Mouse (Mus musculus): Measurements from ENCODE around the gene Rab11fip5. TPM values are rescaled to one million over a fixed set of nuclear protein-coding genes. Genes with fewer than 3 reads are reported as not detected.
A peak's percentile ranks its signal among the peaks of the same experiment; 100 is the strongest.

Gene Rab11fip5
- polyA plus RNA-seq, 1 experiment from 2014 or later, result 7.1 TPM

DNA sequence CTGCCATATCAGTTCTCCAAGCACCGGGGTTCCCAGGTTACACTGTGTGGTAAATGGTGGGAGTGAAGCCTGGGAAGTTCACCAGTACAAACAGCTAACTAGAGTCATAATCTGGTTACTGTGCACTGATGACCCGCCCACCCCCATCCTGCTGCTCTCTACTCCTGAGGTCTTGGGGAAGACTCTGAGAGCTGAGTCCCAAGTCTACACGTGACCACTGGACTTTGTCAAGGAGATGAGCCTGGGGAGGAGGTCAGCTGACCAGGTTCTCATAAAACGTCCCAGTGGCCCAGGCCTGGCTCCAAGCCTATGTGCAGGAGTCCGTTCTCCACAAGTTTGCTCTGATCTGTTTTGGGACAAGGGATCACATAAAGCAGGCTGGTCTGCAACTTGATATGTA is 14.1 kb downstream of the Rab11fip5 start:
- H3K4me3 ChIP-seq, result no peak overlapping the region
- H3K9ac ChIP-seq, result no peak overlapping the region
- 85% methylated on average over 5 of the region's 5 CpGs for WGBS
- 0 out of 2 replicates have a peak, but pooled peaks cover 2% of the 10 kb centered on the region for H3K36me3 ChIP-seq (ENCODE audit: poor library complexity, severe bottlenecking)
- H3K27ac ChIP-seq, result no peak overlapping the region
- no peak overlapping the region for H3K4me2 ChIP-seq
- no peaks in the 10 kb centered on the region for H3K27me3 ChIP-seq
- no peaks in the 10 kb centered on the region for H3K9me3 ChIP-seq (replicated peaks)
- no peaks in the 10 kb centered on the region for H3K4me1 ChIP-seq
- no peak for ATAC-seq

- Histone ChIP-seq H3K27me3 (no peaks in the 10 kb centered on the region), H3K9ac (no peak overlapping the region), H3K4me2 (no peak overlapping the region), H3K27ac (no peak overlapping the region), H3K4me1 (no peaks in the 10 kb centered on the region), H3K36me3 (ENCODE audit: poor library complexity, severe bottlenecking) (no peaks in the 10 kb centered on the region), H3K9me3 (replicated peaks) (no peaks in the 10 kb centered on the region), H3K4me3 (no peak overlapping the region)
- 86% methylated on average over 1 of the region's 1 CpGs for WGBS
- ATAC-seq, result no peak
Measured at GRCm38 (mm10) chr6:85358877-85359276, 15.6 kb downstream of the Rab11fip5 start.

DNA sequence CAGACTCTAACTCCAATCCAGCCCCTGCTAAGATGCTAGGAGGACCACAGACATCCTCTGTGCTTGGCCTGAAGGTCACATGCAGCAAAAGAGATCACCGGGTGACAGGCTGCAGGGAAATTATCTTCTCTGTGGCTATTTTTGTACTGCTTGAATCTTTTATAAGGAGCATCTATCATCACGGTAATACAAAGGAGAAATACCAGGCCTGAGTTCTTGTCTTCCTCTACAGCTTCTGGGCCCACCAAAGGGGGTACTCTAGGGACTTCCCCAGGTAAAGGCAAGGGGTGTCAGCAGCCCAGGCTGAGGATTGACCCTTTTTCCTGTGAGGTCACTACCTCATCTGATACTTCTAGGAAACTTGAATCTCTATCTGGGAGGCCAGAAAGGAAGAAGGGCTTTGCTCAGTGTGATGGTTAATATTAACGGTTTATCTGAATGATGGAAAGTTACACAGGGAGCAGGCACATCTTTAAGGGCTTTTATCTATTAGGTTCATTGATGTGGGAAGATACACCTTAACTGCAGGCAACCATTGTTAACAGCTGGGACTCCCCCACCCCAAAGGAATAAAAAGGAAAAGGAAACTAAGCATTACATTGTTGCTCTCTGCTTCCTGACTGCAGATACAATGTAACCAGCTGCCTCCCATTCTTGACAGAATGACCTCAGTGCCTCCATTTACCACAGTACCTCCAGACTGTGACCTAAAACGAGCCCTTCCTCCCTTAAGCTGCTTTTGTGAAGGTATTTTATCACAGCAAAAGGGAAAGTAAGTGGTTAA is 17.6 kb downstream of the Rab11fip5 start:
- H3K9ac ChIP-seq, result no peak overlapping the region
- no peak overlapping the region for H3K4me2 ChIP-seq
- H3K36me3 ChIP-seq (ENCODE audit: poor library complexity, severe bottlenecking), result no peaks in the 10 kb centered on the region
- 57% methylated on average over 4 of the region's 4 CpGs for WGBS
- ATAC-seq, result no peak
- H3K27me3 ChIP-seq, result no peaks in the 10 kb centered on the region
- no peaks in the 10 kb centered on the region for H3K9me3 ChIP-seq (replicated peaks)
- H3K4me3 ChIP-seq, result no peak overlapping the region
- no peak overlapping the region for H3K27ac ChIP-seq
- no peaks in the 10 kb centered on the region for H3K4me1 ChIP-seq

DNA sequence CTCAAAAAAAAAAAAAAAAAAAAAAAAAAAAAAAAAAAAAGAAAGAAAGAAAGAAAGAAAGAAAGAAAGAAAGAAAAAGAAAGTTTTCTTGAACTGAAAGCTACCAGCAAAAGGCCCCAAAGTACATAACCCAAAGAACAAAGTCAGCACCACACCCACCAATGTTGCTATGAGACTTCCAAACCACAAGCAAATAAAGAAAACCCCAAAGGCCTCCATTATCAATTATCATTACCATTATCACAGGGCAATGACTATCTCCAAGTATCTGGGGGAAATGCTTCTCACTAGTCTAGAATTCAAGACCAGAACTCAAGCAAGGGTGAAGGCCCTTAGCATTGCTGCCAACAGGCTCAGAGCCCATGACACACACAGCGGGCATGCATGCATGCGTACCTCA is 18.7 kb downstream of the Rab11fip5 start:
- no peak for ATAC-seq
- no peak overlapping the region for H3K4me3 ChIP-seq
- no peak overlapping the region for H3K9ac ChIP-seq
- H3K9me3 ChIP-seq (replicated peaks), result no peaks in the 10 kb centered on the region
- WGBS, result 93% methylated on average over 2 of the region's 2 CpGs
- no peak overlapping the region for H3K27ac ChIP-seq
- no peaks in the 10 kb centered on the region for H3K36me3 ChIP-seq (ENCODE audit: poor library complexity, severe bottlenecking)
- no peaks in the 10 kb centered on the region for H3K4me1 ChIP-seq
- H3K27me3 ChIP-seq, result no peaks in the 10 kb centered on the region
- no peak overlapping the region for H3K4me2 ChIP-seq

DNA sequence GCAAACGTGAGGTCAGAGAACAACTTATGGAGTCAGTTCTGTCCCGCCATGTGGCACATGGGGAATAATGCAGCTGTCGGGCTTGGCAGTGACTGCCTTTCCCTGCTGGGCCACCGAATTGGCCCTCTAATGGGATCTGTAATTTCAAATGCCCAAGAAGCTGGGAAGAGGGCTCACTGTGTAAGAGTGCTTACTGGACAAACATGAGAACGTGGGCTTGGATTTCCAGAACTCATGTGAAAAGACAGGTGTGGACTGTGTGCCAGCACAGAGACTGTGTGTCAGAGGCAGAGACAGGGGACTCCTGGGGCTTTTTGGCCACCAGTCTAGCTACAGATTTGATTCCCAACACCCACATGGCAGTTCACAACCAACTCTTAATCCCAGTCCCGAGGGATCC is 19.7 kb downstream of the Rab11fip5 start:
- 64% methylated on average over 6 of the region's 6 CpGs for WGBS
- no peaks in the 10 kb centered on the region for H3K27me3 ChIP-seq
- H3K9ac ChIP-seq, result no peak overlapping the region
- no peak for ATAC-seq
- no peak overlapping the region for H3K4me2 ChIP-seq
- H3K27ac ChIP-seq, result no peak overlapping the region
- no peaks in the 10 kb centered on the region for H3K4me1 ChIP-seq
- no peak overlapping the region for H3K4me3 ChIP-seq
- no peaks in the 10 kb centered on the region for H3K36me3 ChIP-seq (ENCODE audit: poor library complexity, severe bottlenecking)
- no peaks in the 10 kb centered on the region for H3K9me3 ChIP-seq (replicated peaks)

DNA sequence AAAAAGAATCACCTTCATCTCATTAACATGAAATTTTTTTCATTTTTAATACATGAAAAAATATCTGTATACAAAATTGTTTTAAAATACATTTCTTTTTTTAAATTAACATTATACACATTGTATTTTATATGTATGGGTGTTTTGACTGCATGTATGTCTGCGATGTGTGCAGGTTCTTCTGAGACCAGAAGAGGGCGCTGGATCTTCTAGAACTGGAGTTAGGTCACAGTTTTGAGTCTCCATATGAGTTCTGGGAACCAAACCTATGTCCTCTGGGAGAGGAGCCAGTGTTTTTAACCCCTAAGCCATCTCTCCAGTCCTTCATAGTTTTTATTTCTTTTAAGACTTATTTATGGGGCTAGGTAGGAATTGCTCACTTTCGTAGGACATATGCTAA is 20.7 kb downstream of the Rab11fip5 start:
- no peaks in the 10 kb centered on the region for H3K36me3 ChIP-seq (ENCODE audit: poor library complexity, severe bottlenecking)
- 63% methylated on average over 3 of the region's 3 CpGs for WGBS
- H3K4me1 ChIP-seq, result no peaks in the 10 kb centered on the region
- H3K27me3 ChIP-seq, result no peaks in the 10 kb centered on the region
- H3K4me2 ChIP-seq, result no peak overlapping the region
- no peaks in the 10 kb centered on the region for H3K9me3 ChIP-seq (replicated peaks)
- ATAC-seq, result no peak
- no peak overlapping the region for H3K27ac ChIP-seq
- no peak overlapping the region for H3K4me3 ChIP-seq
- no peak overlapping the region for H3K9ac ChIP-seq

GRCm38 (mm10) chr6:85350157-85350556 is 24.3 kb downstream of the Rab11fip5 start:
- H3K4me3 ChIP-seq, result no peak overlapping the region
- 94% methylated on average over 1 of the region's 1 CpGs for WGBS
- no peaks in the 10 kb centered on the region for H3K4me1 ChIP-seq
- H3K9me3 ChIP-seq (replicated peaks), result no peaks in the 10 kb centered on the region
- H3K4me2 ChIP-seq, result no peak overlapping the region
- H3K9ac ChIP-seq, result no peak overlapping the region
- no peak overlapping the region for H3K27ac ChIP-seq
- ATAC-seq, result no peak
- H3K36me3 ChIP-seq (ENCODE audit: poor library complexity, severe bottlenecking), result peaks cover 15% of the 10 kb centered on the region; the same call in 1 of the 2 replicates
- H3K27me3 ChIP-seq, result no peaks in the 10 kb centered on the region

GRCm38 (mm10) chr6:85349246-85349645 is 25.2 kb downstream of the Rab11fip5 start:
- Histone ChIP-seq H3K9ac (no peak overlapping the region), H3K4me3 (no peak overlapping the region), H3K9me3 (replicated peaks) (no peaks in the 10 kb centered on the region), H3K27ac (no peak overlapping the region), H3K4me2 (no peak overlapping the region), H3K36me3 (ENCODE audit: poor library complexity, severe bottlenecking) (peaks cover 15% of the 10 kb centered on the region; the same call in 1 of the 2 replicates), H3K4me1 (no peaks in the 10 kb centered on the region), H3K27me3 (no peaks in the 10 kb centered on the region)
- WGBS, result 75% methylated on average over 7 of the region's 7 CpGs
- no peak for ATAC-seq

- no peak for ATAC-seq
- Histone ChIP-seq H3K4me2 (no peak overlapping the region), H3K4me3 (no peak overlapping the region), H3K9ac (no peak overlapping the region), H3K27ac (no peak overlapping the region), H3K4me1 (no peaks in the 10 kb centered on the region), H3K27me3 (no peaks in the 10 kb centered on the region), H3K36me3 (ENCODE audit: poor library complexity, severe bottlenecking) (peaks cover 15% of the 10 kb centered on the region; the same call in 1 of the 2 replicates), H3K9me3 (replicated peaks) (no peaks in the 10 kb centered on the region)
- WGBS, result 88% methylated on average over 11 of the region's 11 CpGs
Measured at GRCm38 (mm10) chr6:85348133-85348532, 26.3 kb downstream of the Rab11fip5 start.

DNA sequence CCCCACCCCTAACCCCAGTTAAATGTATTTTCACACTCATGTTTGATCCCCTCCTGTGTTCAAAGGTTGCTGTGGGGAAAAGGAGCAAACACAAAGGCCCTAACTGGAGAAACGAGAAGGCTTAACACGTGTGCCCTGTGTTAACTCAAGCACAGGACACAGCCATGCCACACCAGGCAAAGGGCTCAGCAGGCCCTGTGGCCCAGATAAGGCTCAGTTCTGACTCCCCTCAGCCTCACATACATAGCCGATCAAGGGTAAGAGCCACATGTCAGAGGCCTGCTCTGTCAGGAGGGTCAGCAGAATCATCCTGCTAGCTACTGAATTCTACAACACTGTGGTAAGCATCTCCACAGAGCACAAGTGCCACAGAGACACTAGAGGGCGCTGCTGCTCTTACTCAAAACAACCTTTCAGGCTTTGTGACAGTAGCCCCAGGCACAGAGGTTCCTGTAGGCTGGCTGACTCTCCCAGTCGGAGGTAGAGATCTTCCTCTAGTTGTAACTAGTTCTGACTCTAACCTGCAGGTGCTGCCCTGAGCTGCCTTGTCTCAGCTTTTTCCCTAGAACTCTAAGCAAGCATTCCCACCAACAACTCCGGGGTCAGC is 28.3 kb downstream of the Rab11fip5 start:
- Histone ChIP-seq H3K27ac (no peak overlapping the region), H3K36me3 (ENCODE audit: poor library complexity, severe bottlenecking) (peaks cover 15% of the 10 kb centered on the region; the same call in 1 of the 2 replicates), H3K27me3 (0 out of 2 replicates have a peak, but pooled peaks cover 2% of the 10 kb centered on the region), H3K4me2 (no peak overlapping the region), H3K9ac (no peak overlapping the region), H3K4me1 (no peaks in the 10 kb centered on the region), H3K4me3 (no peak overlapping the region), H3K9me3 (replicated peaks) (no peaks in the 10 kb centered on the region)
- peak; percentile 83 for ATAC-seq
- WGBS, result 38% methylated on average over 6 of the region's 6 CpGs

DNA sequence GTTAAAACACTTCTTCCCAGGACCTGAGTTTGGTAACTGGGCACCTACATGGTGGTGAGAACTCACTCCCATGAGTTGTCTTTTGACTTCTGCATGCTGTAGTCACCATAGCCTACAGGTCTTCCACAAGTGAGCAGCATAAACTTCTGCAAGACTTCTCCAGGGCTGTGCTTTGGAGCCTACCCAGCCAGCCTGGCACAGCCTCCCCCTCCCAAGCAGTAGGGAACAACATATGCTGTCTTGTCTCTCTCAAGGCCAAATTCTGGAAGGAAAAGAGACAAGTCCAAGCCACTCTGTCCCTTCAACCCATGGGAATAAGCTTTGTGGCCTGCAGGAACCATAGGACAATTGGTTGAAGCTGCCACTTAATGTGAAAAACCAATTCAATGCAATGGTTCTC is 29.5 kb downstream of the Rab11fip5 start:
- ATAC-seq, result no peak
- no peak overlapping the region for H3K9ac ChIP-seq
- peaks cover 15% of the 10 kb centered on the region; the same call in 1 of the 2 replicates for H3K36me3 ChIP-seq (ENCODE audit: poor library complexity, severe bottlenecking)
- no peak overlapping the region for H3K4me3 ChIP-seq
- 0 out of 2 replicates have a peak, but pooled peaks cover 2% of the 10 kb centered on the region for H3K27me3 ChIP-seq
- H3K9me3 ChIP-seq (replicated peaks), result no peaks in the 10 kb centered on the region
- H3K4me1 ChIP-seq, result no peaks in the 10 kb centered on the region
- H3K27ac ChIP-seq, result no peak overlapping the region
- H3K4me2 ChIP-seq, result no peak overlapping the region

GRCm38 (mm10) chr6:85343027-85343426 is 31.4 kb downstream of the Rab11fip5 start:
- Histone ChIP-seq H3K4me1 (no peaks in the 10 kb centered on the region), H3K27ac (no peak overlapping the region), H3K9me3 (replicated peaks) (no peaks in the 10 kb centered on the region), H3K36me3 (ENCODE audit: poor library complexity, severe bottlenecking) (peaks cover 10% of the 10 kb centered on the region; the same call in 1 of the 2 replicates), H3K4me2 (no peak overlapping the region), H3K9ac (no peak overlapping the region), H3K27me3 (0 out of 2 replicates have a peak, but pooled peaks cover 2% of the 10 kb centered on the region), H3K4me3 (no peak overlapping the region)
- ATAC-seq, result no peak
- 86% methylated on average over 8 of the region's 8 CpGs for WGBS
